Mouse (Mus musculus): ENCODE results near the gene Tjp2. TPM values are rescaled to one million over a fixed set of nuclear protein-coding genes. Genes with fewer than 3 reads are reported as not detected.
A peak's percentile ranks its signal among the peaks of the same experiment; 100 is the strongest.
"Not testable (repeated sequence)": the region's sequence is repeated elsewhere in the genome, so short reads cannot be mapped to it uniquely, and the experiment has no call there.

Gene Tjp2
- polyA plus RNA-seq, 1 experiment from 2014 or later, result 18.1 TPM

- ATAC-seq (ENCODE audit: low FRiP score), result no peak
- WGBS, result 87% methylated on average over 4 of the region's 4 CpGs
These were observed 13.2 kb upstream of the Tjp2 start for GRCm38 (mm10) chr19:24238011-24238410.

GRCm38 (mm10) chr19:24232356-24232755, 7.5 kb upstream of the Tjp2 start:
- not testable (repeated sequence) for H3K4me3 ChIP-seq (ENCODE audit: low read depth, low read length); H3K4me1 ChIP-seq (replicated peaks; ENCODE audit: control insufficient read depth, insufficient read depth, low read length); H3K4me2 ChIP-seq (replicated peaks; ENCODE audit: low read depth, low read length); H3K9me3 ChIP-seq (ENCODE audit: control insufficient read depth, low read length); ATAC-seq (ENCODE audit: low FRiP score); H3K27ac ChIP-seq (ENCODE audit: low read depth, low read length); DNase-seq (ENCODE audit: low spot score); H3K27me3 ChIP-seq (ENCODE audit: control insufficient read depth, insufficient read depth, low read length); H3K36me3 ChIP-seq (ENCODE audit: control insufficient read depth, insufficient read depth, low read length); H3K9ac ChIP-seq (ENCODE audit: low read depth, low read length)
- 93% methylated on average over 1 of the region's 1 CpGs for WGBS

More at GRCm38 (mm10) chr19:24238011-24238410, 13.2 kb upstream of the Tjp2 start:
- Histone ChIP-seq H3K36me3 (ENCODE audit: control insufficient read depth, insufficient read depth, low read length) (no peaks in the 10 kb centered on the region), H3K9me3 (ENCODE audit: control insufficient read depth, low read length) (no peaks in the 10 kb centered on the region), H3K4me1 (replicated peaks; ENCODE audit: control insufficient read depth, insufficient read depth, low read length) (0 out of 2 replicates have a peak, but pooled peaks cover 4% of the 10 kb centered on the region), H3K27ac (ENCODE audit: low read depth, low read length) (no peak overlapping the region), H3K4me3 (ENCODE audit: low read depth, low read length) (no peak overlapping the region), H3K27me3 (ENCODE audit: control insufficient read depth, insufficient read depth, low read length) (no peaks in the 10 kb centered on the region), H3K9ac (ENCODE audit: low read depth, low read length) (no peak overlapping the region), H3K4me2 (replicated peaks; ENCODE audit: low read depth, low read length) (no peak overlapping the region)
- no peak for DNase-seq (ENCODE audit: low spot score)

GRCm38 (mm10) chr19:24225305-24225696, 471 bp upstream of the Tjp2 start:
- Histone ChIP-seq H3K36me3 (ENCODE audit: control insufficient read depth, insufficient read depth, low read length) (no peaks in the 10 kb centered on the region), H3K9ac (ENCODE audit: low read depth, low read length) (no peak overlapping the region), H3K4me2 (replicated peaks; ENCODE audit: low read depth, low read length) (peak overlapping the region; percentile 80), H3K27me3 (ENCODE audit: control insufficient read depth, insufficient read depth, low read length) (peaks cover 26% of the 10 kb centered on the region), H3K4me3 (ENCODE audit: low read depth, low read length) (peak overlapping the region; percentile 43), H3K9me3 (ENCODE audit: control insufficient read depth, low read length) (no peaks in the 10 kb centered on the region), H3K4me1 (replicated peaks; ENCODE audit: control insufficient read depth, insufficient read depth, low read length) (no peaks in the 10 kb centered on the region), H3K27ac (ENCODE audit: low read depth, low read length) (no peak overlapping the region)
- DNase-seq (ENCODE audit: low spot score) (peak; percentile 62), ATAC-seq (ENCODE audit: low FRiP score) (0 out of 2 replicates have a peak, but pooled peaks have one; percentile 51)
- WGBS, result under 1% methylated on average over 17 of the region's 17 CpGs

- H3K4me3 ChIP-seq (ENCODE audit: low read depth, low read length), result peak overlapping the region; percentile 43
- peak; percentile 27 for DNase-seq (ENCODE audit: low spot score)
- H3K36me3 ChIP-seq (ENCODE audit: control insufficient read depth, insufficient read depth, low read length), result no peaks in the 10 kb centered on the region
- H3K27me3 ChIP-seq (ENCODE audit: control insufficient read depth, insufficient read depth, low read length), result peaks cover 26% of the 10 kb centered on the region
- H3K27ac ChIP-seq (ENCODE audit: low read depth, low read length), result no peak overlapping the region
- WGBS, result 19% methylated on average over 11 of the region's 11 CpGs
- no peaks in the 10 kb centered on the region for H3K4me1 ChIP-seq (replicated peaks; ENCODE audit: control insufficient read depth, insufficient read depth, low read length)
- H3K4me2 ChIP-seq (replicated peaks; ENCODE audit: low read depth, low read length), result peak overlapping the region; percentile 80
- no peak overlapping the region for H3K9ac ChIP-seq (ENCODE audit: low read depth, low read length)
- no peaks in the 10 kb centered on the region for H3K9me3 ChIP-seq (ENCODE audit: control insufficient read depth, low read length)
- ATAC-seq (ENCODE audit: low FRiP score), result no peak
These were observed 979 bp downstream of the Tjp2 start for GRCm38 (mm10) chr19:24223851-24224251.

- no peak overlapping the region for H3K9ac ChIP-seq (ENCODE audit: low read depth, low read length)
- no peak overlapping the region for H3K27ac ChIP-seq (ENCODE audit: low read depth, low read length)
- ATAC-seq (ENCODE audit: low FRiP score), result no peak
- H3K36me3 ChIP-seq (ENCODE audit: control insufficient read depth, insufficient read depth, low read length), result no peaks in the 10 kb centered on the region
- no peak overlapping the region for H3K4me2 ChIP-seq (replicated peaks; ENCODE audit: low read depth, low read length)
- no peak overlapping the region for H3K4me3 ChIP-seq (ENCODE audit: low read depth, low read length)
- peaks cover 26% of the 10 kb centered on the region for H3K27me3 ChIP-seq (ENCODE audit: control insufficient read depth, insufficient read depth, low read length)
- no peaks in the 10 kb centered on the region for H3K9me3 ChIP-seq (ENCODE audit: control insufficient read depth, low read length)
- no peak for DNase-seq (ENCODE audit: low spot score)
- WGBS, result 93% methylated on average over 4 of the region's 4 CpGs
- H3K4me1 ChIP-seq (replicated peaks; ENCODE audit: control insufficient read depth, insufficient read depth, low read length), result no peaks in the 10 kb centered on the region
These were observed 3.4 kb downstream of the Tjp2 start for GRCm38 (mm10) chr19:24221455-24221854.

GRCm38 (mm10) chr19:24220795-24221445, 3.9 kb downstream of the Tjp2 start:
- no peak for DNase-seq (ENCODE audit: low spot score)
- Histone ChIP-seq H3K36me3 (ENCODE audit: control insufficient read depth, insufficient read depth, low read length) (no peaks in the 10 kb centered on the region), H3K4me2 (replicated peaks; ENCODE audit: low read depth, low read length) (no peak overlapping the region), H3K4me1 (replicated peaks; ENCODE audit: control insufficient read depth, insufficient read depth, low read length) (no peaks in the 10 kb centered on the region), H3K27ac (ENCODE audit: low read depth, low read length) (no peak overlapping the region), H3K27me3 (ENCODE audit: control insufficient read depth, insufficient read depth, low read length) (peaks cover 25% of the 10 kb centered on the region), H3K9ac (ENCODE audit: low read depth, low read length) (no peak overlapping the region), H3K4me3 (ENCODE audit: low read depth, low read length) (no peak overlapping the region), H3K9me3 (ENCODE audit: control insufficient read depth, low read length) (no peaks in the 10 kb centered on the region)
- WGBS, result 42% methylated on average over 14 of the region's 14 CpGs
- no peak for ATAC-seq (ENCODE audit: low FRiP score)

- Histone ChIP-seq H3K27me3 (ENCODE audit: control insufficient read depth, insufficient read depth, low read length) (peaks cover 10% of the 10 kb centered on the region; the same call in 1 of the 2 replicates), H3K4me3 (ENCODE audit: low read depth, low read length) (no peak overlapping the region), H3K4me2 (replicated peaks; ENCODE audit: low read depth, low read length) (no peak overlapping the region), H3K27ac (ENCODE audit: low read depth, low read length) (no peak overlapping the region; the same call in 1 of the 2 replicates), H3K9ac (ENCODE audit: low read depth, low read length) (no peak overlapping the region), H3K36me3 (ENCODE audit: control insufficient read depth, insufficient read depth, low read length) (no peaks in the 10 kb centered on the region), H3K9me3 (ENCODE audit: control insufficient read depth, low read length) (no peaks in the 10 kb centered on the region), H3K4me1 (replicated peaks; ENCODE audit: control insufficient read depth, insufficient read depth, low read length) (no peaks in the 10 kb centered on the region)
- ATAC-seq (ENCODE audit: low FRiP score) (no peak), DNase-seq (ENCODE audit: low spot score) (no peak)
- 79% methylated on average over 9 of the region's 9 CpGs for WGBS
These were observed 5.8 kb downstream of the Tjp2 start for GRCm38 (mm10) chr19:24219011-24219410.

GRCm38 (mm10) chr19:24218291-24218690, 6.5 kb downstream of the Tjp2 start:
- no peak overlapping the region for H3K4me2 ChIP-seq (replicated peaks; ENCODE audit: low read depth, low read length)
- DNase-seq (ENCODE audit: low spot score) (no peak), ATAC-seq (ENCODE audit: low FRiP score) (no peak)
- no peak overlapping the region for H3K27ac ChIP-seq (ENCODE audit: low read depth, low read length)
- H3K27me3 ChIP-seq (ENCODE audit: control insufficient read depth, insufficient read depth, low read length), result peaks cover 3% of the 10 kb centered on the region; the same call in 1 of the 2 replicates
- H3K9me3 ChIP-seq (ENCODE audit: control insufficient read depth, low read length), result no peaks in the 10 kb centered on the region
- H3K9ac ChIP-seq (ENCODE audit: low read depth, low read length), result no peak overlapping the region
- WGBS, result 39% methylated on average over 2 of the region's 2 CpGs
- no peaks in the 10 kb centered on the region for H3K36me3 ChIP-seq (ENCODE audit: control insufficient read depth, insufficient read depth, low read length)
- H3K4me3 ChIP-seq (ENCODE audit: low read depth, low read length), result no peak overlapping the region
- no peaks in the 10 kb centered on the region for H3K4me1 ChIP-seq (replicated peaks; ENCODE audit: control insufficient read depth, insufficient read depth, low read length)

- ATAC-seq (ENCODE audit: low FRiP score) (no peak), DNase-seq (ENCODE audit: low spot score) (no peak)
- H3K4me3 ChIP-seq (ENCODE audit: low read depth, low read length), result no peak overlapping the region
- no peaks in the 10 kb centered on the region for H3K36me3 ChIP-seq (ENCODE audit: control insufficient read depth, insufficient read depth, low read length)
- no peak overlapping the region for H3K9ac ChIP-seq (ENCODE audit: low read depth, low read length)
- H3K4me2 ChIP-seq (replicated peaks; ENCODE audit: low read depth, low read length), result no peak overlapping the region
- H3K27ac ChIP-seq (ENCODE audit: low read depth, low read length), result no peak overlapping the region
- no peaks in the 10 kb centered on the region for H3K4me1 ChIP-seq (replicated peaks; ENCODE audit: control insufficient read depth, insufficient read depth, low read length)
- H3K27me3 ChIP-seq (ENCODE audit: control insufficient read depth, insufficient read depth, low read length), result no peaks in the 10 kb centered on the region
- no peaks in the 10 kb centered on the region for H3K9me3 ChIP-seq (ENCODE audit: control insufficient read depth, low read length)
These were observed 7.0 kb downstream of the Tjp2 start for GRCm38 (mm10) chr19:24217851-24218250.
